Mouse (Mus musculus) kidney, postnatal 25 days (tissue): ENCODE data around the gene Vmn2r107.

ENCODE experiments used
- DNase-seq, 2 experiments: peaks; one replicate each; pipeline ENCODE4 v3.0.0; 2021; ENCODE audit warnings: mixed read lengths in 2 of 2

Vmn2r107 gene

GRCm38 (mm10) chr17:20344942-20345341 is at the start of gene Vmn2r107:
Gene Vmn2r107, plus strand, starts transcription at chr17:20345242.
- DNase-seq: no peak

- DNase-seq: no peak
Observed at GRCm38 (mm10) chr17:20305790-20306189, 39.3 kb upstream of the Vmn2r107 start.

- no peak for DNase-seq
Observed at GRCm38 (mm10) chr17:20399105-20399504, 54.1 kb downstream of the Vmn2r107 start.

GRCm38 (mm10) chr17:20413846-20414245 is 68.8 kb downstream of the Vmn2r107 start, which contains the start of gene Vmn1r224:
Gene Vmn1r224, plus strand, starts transcription at chr17:20414146.
- DNase-seq: no peak
